Mouse (Mus musculus) liver, embryonic 16.5 days (tissue): ENCODE measurements around the gene Gpatch8. TPM values are rescaled to one million over a fixed set of nuclear protein-coding genes. Genes with fewer than 3 reads are reported as not detected.

ENCODE experiments used
- ATAC-seq: fragments of 200-750 bp; cut with Nextera tagmentation; 2 replicates; pipeline ENCODE4 v1.8.0; 2017; ENCODE audit warnings: low read depth, mild to moderate bottlenecking, moderate number of reproducible peaks, moderate library complexity
- H3K27ac ChIP-seq: fragments of 300-500 bp; sonication (generic); 2 replicates; pipeline ENCODE4 v1.5.1; 2014; ENCODE audit warnings: mild to moderate bottlenecking, low read length
- H3K27me3 ChIP-seq: fragments of 300-500 bp; sonication (generic); 2 replicates; pipeline ENCODE4 v1.6.1; 2014; ENCODE audit warnings: low read depth, low read length, mixed read lengths; ENCODE audit not compliant: control insufficient read depth, insufficient read depth
- H3K36me3 ChIP-seq: fragments of 300-500 bp; sonication (generic); 2 replicates; pipeline ENCODE4 v1.6.1; 2014; ENCODE audit warnings: mild to moderate bottlenecking; ENCODE audit not compliant: control insufficient read depth, insufficient read depth
- H3K4me1 ChIP-seq: fragments of 300-500 bp; sonication (generic); 2 replicates; pipeline ENCODE4 v1.6.1; 2014; ENCODE audit warnings: low read depth, low read length, mixed read lengths; ENCODE audit not compliant: control insufficient read depth
- H3K4me2 ChIP-seq: fragments of 300-500 bp; sonication (generic); 2 replicates; pipeline ENCODE4 v1.6.1; 2014; ENCODE audit warnings: low read depth, low read length, mixed read lengths
- H3K4me3 ChIP-seq: fragments of 300-500 bp; sonication (generic); 2 replicates; pipeline ENCODE4 v1.5.1; 2014; ENCODE audit warnings: low read depth, mild to moderate bottlenecking, low read length
- H3K9ac ChIP-seq: fragments of 300-500 bp; sonication (generic); 2 replicates; pipeline ENCODE4 v1.6.1; 2014; ENCODE audit warnings: low read depth, low read length
- H3K9me3 ChIP-seq: fragments of 300-500 bp; sonication (generic); replicated peaks from 2 replicates; pipeline ENCODE4 v1.6.1; 2016; ENCODE audit warnings: low read length; ENCODE audit not compliant: control insufficient read depth
- WGBS: fragments of 180-500 bp; shearing (Covaris S2); extraction: QIAGEN DNeasy Blood & Tissue Kit; methylation state at CpG from one replicate; pipeline ENCODE4 v1.1.7; 2014; ENCODE audit not compliant: insufficient replicate concordance; 5-methylcytosine and 5-hydroxymethylcytosine counted together
- polyA plus RNA-seq: library from polyadenylated mRNA; unstranded; fragments of >200 nt; fragmentation: Nextera tagmentation; extraction: Ambion mirVana; gene quantifications from 2 replicates; pipeline ENCODE4 v1.2.1, GENCODE M21; 2015

The Gpatch8 gene
- polyA plus RNA-seq, 1 experiment from 2014 or later = 18.6 TPM

GRCm38 (mm10) chr11:102432896-102433295 lies 123.3 kb downstream of the Gpatch8 start:
- no peak overlapping the region; the same call in 1 of the 2 replicates for H3K4me3 ChIP-seq
- no peak overlapping the region for H3K9ac ChIP-seq
- 77% methylated on average over 6 of the region's 6 CpGs for WGBS
- ATAC-seq = no peak
- H3K36me3 ChIP-seq = peaks cover 2% of the 10 kb centered on the region; the same call in 1 of the 2 replicates
- 0 out of 2 replicates have a peak overlapping the region, but pooled peaks have one; percentile 15 for H3K27ac ChIP-seq
- no peaks in the 10 kb centered on the region for H3K9me3 ChIP-seq
- H3K4me2 ChIP-seq = peak overlapping the region; percentile 25; the same call in 1 of the 2 replicates
- H3K27me3 ChIP-seq = peaks cover 20% of the 10 kb centered on the region
- H3K4me1 ChIP-seq = peaks cover 24% of the 10 kb centered on the region

GRCm38 (mm10) chr11:102432115-102432843 lies 123.9 kb downstream of the Gpatch8 start:
- Histone ChIP-seq H3K27ac (peak overlapping the region; percentile 39; the same call in 1 of the 2 replicates), H3K4me1 (peaks cover 21% of the 10 kb centered on the region), H3K4me2 (peak overlapping the region; percentile 25), H3K9ac (peak overlapping the region; percentile 40), H3K4me3 (peak overlapping the region; percentile 26; the same call in 1 of the 2 replicates), H3K9me3 (no peaks in the 10 kb centered on the region), H3K36me3 (peaks cover 2% of the 10 kb centered on the region; the same call in 1 of the 2 replicates), H3K27me3 (peaks cover 14% of the 10 kb centered on the region)
- 15% methylated on average over 16 of the region's 16 CpGs for WGBS
- no peak for ATAC-seq

- peak overlapping the region; percentile 25; the same call in 1 of the 2 replicates for H3K4me2 ChIP-seq
- H3K9ac ChIP-seq = peak overlapping the region; percentile 40
- peak overlapping the region; percentile 39; the same call in 1 of the 2 replicates for H3K27ac ChIP-seq
- ATAC-seq = no peak
- H3K36me3 ChIP-seq = peaks cover 2% of the 10 kb centered on the region; the same call in 1 of the 2 replicates
- peaks cover 21% of the 10 kb centered on the region for H3K4me1 ChIP-seq
- H3K27me3 ChIP-seq = peaks cover 8% of the 10 kb centered on the region
- no peaks in the 10 kb centered on the region for H3K9me3 ChIP-seq
- 70% methylated on average over 3 of the region's 3 CpGs for WGBS
- no peak overlapping the region; the same call in 1 of the 2 replicates for H3K4me3 ChIP-seq
Measured at GRCm38 (mm10) chr11:102431728-102432114, 124.5 kb downstream of the Gpatch8 start.

DNA sequence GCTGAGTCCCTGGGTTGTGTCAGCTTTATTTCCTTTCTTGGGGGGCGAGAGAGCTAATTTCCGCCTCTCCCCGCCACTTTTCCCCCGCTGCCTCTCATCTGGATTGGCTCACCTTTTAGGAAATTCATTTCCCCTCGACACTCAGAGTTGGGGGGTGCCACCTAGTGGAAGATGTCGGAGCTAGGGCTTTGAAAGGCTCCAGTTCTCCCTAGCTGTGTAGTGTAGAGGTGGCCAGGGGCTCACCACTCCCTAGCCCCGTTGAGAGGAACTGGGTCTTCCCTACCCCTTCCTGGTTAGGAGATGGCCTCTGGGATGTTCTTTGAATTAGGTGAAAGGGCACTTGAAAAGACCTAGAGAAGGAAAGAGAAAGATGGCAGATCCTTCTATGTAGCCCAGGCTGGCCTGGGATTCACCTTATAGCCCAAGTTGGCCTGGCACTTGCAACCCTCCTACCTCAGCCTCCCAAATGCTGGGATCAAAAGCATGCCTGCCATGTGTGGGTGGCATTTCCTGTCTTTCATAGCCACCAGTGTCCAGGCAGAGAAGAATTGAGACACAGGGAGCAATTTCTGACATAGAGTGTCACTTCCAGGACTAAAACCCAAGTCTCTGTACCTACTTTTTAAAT lies 125.1 kb downstream of the Gpatch8 start:
- WGBS = 1% methylated on average over 7 of the region's 7 CpGs
- no peaks in the 10 kb centered on the region for H3K9me3 ChIP-seq
- 0 out of 2 replicates have a peak, but pooled peaks have one; percentile 15 for ATAC-seq

DNA sequence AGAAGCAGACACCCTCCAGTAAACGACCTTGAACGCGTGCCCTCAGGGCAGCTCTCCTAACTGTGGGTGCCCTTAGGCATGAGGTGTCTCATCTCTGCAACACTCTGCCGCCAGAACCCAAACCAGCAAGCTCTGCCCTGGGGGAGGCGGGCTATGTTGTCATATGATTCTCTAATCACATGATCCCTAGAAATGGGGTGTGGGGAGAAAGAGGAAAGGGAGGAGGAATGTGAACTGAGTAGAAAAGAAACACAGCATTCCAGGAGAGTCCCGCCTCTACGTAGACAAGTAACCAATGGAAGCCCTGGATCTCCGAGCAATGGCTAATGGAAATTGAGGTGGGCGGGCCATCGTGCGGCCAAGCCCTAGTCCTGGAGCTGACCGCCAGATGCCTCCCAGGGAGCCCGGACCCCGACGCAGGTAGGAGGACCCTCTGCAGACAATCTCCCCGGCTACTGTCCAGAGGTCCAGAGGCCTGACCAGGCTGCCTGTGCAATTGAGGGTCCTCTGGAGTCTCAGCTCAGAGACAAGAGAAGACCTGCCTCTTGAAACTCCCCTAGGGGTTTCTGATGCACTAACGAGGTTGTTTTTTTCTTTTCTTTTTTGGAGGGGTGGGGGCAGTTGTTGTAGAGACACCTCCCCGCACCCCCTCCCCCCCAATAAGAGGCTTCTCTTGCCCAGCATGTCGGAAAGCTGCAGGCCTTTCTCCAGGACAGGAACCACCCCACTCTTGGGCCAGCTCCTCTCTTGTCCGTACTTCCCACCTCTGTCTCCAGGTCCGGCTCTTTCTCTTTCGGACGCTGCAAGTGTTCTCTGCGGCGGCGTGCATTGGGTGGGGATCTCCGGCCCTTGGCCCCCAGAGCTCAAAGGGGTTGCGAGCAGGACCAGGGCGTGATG lies 125.8 kb downstream of the Gpatch8 start, which contains the start of gene Grn:
Gene Grn (plus strand): TSS at position 195 of the 897 bp plus-strand sequence.
- Histone ChIP-seq H3K4me2 (peak within 1 kb of the TSS; percentile 96), H3K9ac (peak within 1 kb of the TSS; percentile 69), H3K4me1 (peaks cover 21% of the 10 kb centered on the region), H3K27ac (peak within 1 kb of the TSS; percentile 68), H3K4me3 (peak within 1 kb of the TSS; percentile 68), H3K36me3 (no peaks in the 10 kb centered on the region), H3K27me3 (0 out of 2 replicates have a peak, but pooled peaks cover 3% of the 10 kb centered on the region), H3K9me3 (no peaks in the 10 kb centered on the region)
- WGBS = under 1% methylated on average over 29 of the region's 29 CpGs
- ATAC-seq = peak; percentile 91

More for the DNA sequence above, 125.1 kb downstream of the Gpatch8 start:
- H3K27me3 ChIP-seq = 0 out of 2 replicates have a peak, but pooled peaks cover 3% of the 10 kb centered on the region
- peaks cover 2% of the 10 kb centered on the region; the same call in 1 of the 2 replicates for H3K36me3 ChIP-seq
- peak overlapping the region; percentile 96 for H3K4me2 ChIP-seq
- peaks cover 21% of the 10 kb centered on the region for H3K4me1 ChIP-seq
- peak overlapping the region; percentile 69 for H3K9ac ChIP-seq
- H3K27ac ChIP-seq = peak overlapping the region; percentile 68
- H3K4me3 ChIP-seq = peak overlapping the region; percentile 68

DNA sequence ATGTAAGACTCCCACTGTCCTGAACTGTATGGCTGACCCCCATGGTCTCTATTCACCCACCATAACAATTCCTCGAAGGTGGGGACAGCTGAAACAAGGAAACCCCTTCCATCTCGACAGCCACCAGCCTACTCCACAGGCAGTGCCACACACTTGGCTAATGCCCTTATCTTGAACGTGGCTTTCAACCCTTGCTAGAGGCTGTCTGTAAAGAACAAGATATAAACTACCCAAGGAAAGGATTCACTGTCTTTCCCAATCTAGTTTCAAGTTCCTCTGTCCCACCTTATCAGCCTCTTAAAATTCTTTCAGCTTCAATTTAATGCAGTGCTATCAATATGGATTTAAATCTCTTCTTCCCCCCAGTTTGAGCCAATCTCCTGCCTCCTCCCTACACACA lies 126.6 kb downstream of the Gpatch8 start:
- WGBS = 18% methylated on average over 3 of the region's 3 CpGs
- Histone ChIP-seq H3K4me1 (peaks cover 21% of the 10 kb centered on the region), H3K9ac (peak overlapping the region; percentile 40), H3K4me2 (peak overlapping the region; percentile 96), H3K4me3 (peak overlapping the region; percentile 68), H3K9me3 (no peaks in the 10 kb centered on the region), H3K27me3 (0 out of 2 replicates have a peak, but pooled peaks cover 3% of the 10 kb centered on the region), H3K27ac (peak overlapping the region; percentile 29), H3K36me3 (no peaks in the 10 kb centered on the region)
- ATAC-seq = no peak

- H3K4me3 ChIP-seq = 0 out of 2 replicates have a peak overlapping the region, but pooled peaks have one; percentile 4
Measured at GRCm38 (mm10) chr11:102428981-102429540, 127.1 kb downstream of the Gpatch8 start.

More at GRCm38 (mm10) chr11:102428981-102429540, 127.1 kb downstream of the Gpatch8 start:
- WGBS = 26% methylated on average over 8 of the region's 8 CpGs
- no peak overlapping the region for H3K9ac ChIP-seq
- 0 out of 2 replicates have a peak, but pooled peaks cover 3% of the 10 kb centered on the region for H3K27me3 ChIP-seq
- H3K9me3 ChIP-seq = no peaks in the 10 kb centered on the region
- H3K27ac ChIP-seq = peak overlapping the region; percentile 42
- no peaks in the 10 kb centered on the region for H3K36me3 ChIP-seq
- H3K4me2 ChIP-seq = peak overlapping the region; percentile 96
- no peak for ATAC-seq
- H3K4me1 ChIP-seq = peaks cover 21% of the 10 kb centered on the region
